Mouse (Mus musculus) right cerebral cortex, postnatal 25 days (tissue): ENCODE measurements around the gene Tbc1d17.

Source experiments
- DNase-seq: peaks from one replicate; pipeline ENCODE4 v3.0.0; 2022

The Tbc1d17 gene

GRCm38 (mm10) chr7:44868919-44869696 lies 20.2 kb upstream of the Tbc1d17 start:
- peak; percentile 64 for DNase-seq

DNA sequence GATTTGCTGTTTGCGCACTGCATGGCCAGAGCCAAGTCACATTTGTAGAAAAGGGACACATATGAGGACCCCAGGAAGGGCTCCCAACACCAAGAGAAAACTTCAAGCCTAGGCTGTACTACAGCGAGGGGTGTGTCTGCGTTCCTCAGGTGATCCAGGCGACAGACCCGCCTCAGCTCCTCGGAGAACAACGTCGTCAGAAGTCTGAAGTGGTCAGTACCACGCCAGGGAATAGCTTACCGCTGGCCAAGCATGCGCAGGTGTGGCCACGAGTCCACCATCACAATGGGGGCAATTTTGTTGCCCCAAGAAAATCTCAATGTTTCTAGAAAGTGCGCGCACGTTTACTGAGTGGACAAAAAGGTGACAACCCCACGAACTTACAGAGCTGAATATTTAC lies 19.6 kb upstream of the Tbc1d17 start:
- DNase-seq, result no peak

DNA sequence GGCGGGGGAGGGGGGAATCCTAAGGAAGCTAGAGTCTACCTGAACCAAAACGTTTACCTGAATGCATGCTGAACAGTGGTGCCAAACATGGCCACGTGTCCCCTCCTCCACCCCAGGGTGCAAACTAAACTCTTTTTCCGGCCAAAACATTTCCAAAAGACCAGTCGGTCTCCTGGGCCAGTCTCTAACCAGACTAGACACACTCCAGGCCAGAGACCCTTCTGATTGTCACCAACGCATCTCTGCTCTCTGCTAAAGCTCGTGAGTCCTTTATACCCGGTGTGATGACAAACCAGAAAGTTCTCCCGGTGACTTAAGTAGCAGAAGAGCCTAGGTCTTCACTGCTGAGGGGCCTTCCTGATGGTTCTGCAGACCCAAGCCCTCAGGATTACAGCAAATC lies 18.9 kb upstream of the Tbc1d17 start:
- no peak for DNase-seq

DNA sequence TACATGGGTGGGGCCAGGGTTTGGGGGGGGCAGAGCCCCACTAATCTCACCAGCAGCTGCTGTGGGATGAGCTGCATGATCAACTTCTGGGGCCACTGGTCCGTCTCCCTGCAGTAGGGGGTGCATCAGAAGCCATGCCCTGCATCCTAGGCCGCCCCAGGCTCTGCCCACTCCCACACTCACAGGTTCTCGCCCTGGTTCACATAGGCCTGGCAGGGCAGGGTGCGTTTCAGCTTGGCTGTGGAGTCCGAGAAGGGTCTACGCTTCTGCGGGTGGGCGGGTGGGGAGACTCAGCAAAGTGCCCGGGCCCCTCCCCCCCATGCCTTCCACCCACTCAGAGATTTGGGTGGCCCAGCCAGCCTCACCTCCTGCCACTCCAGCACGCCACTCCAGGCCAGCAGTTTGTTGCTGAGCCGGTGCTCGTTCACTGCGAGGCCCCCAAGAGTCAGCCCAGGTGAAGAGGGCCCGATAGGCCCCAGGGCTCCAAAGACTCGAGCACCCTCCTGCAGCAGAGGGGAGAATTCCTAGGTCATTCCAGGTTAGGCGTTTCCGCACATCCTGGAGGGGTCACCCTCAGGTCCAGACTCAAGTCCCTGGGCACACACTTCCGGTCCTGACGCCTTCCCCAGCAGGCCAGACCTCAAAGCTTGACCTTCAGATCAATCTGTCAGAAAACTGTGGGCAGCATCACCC lies 18.3 kb upstream of the Tbc1d17 start:
- DNase-seq, result no peak

DNA sequence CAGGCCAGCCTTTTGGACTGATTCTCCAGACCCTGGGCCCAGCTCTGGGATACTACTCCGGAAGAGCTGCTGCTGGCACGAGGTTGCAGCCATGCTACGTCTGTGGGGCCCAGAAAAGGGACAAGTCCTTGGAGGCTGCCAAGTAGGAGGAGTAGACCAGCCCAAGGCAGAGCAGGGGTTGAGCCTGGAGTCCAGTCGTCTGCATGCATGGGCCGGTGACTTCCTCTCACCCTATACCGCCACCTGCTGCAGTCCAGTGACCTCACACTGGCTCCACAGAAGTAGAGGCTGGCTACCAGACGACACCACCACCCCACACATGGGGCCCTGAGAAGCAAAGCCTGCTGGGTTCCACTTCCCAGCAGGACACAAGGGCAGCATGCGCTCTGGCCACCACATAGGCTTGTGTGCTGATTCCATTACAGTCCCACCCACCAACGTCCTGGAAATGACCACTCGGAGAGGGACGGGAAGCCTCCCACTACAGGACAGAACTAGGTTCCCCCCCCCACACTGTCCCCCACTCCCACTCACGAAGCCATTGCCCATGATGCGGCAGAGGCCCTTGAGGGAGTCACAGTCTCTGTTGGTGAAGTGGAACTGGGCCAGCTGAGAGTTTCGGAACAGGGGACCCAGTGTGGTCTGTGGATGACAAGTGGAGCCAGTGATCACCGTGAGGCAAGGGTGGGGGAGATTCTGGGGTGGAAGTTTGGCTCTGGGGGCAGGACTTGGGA lies 17.6 kb upstream of the Tbc1d17 start:
- no peak for DNase-seq

GRCm38 (mm10) chr7:44864595-44865542 lies 16.0 kb upstream of the Tbc1d17 start:
- no peak for DNase-seq

DNA sequence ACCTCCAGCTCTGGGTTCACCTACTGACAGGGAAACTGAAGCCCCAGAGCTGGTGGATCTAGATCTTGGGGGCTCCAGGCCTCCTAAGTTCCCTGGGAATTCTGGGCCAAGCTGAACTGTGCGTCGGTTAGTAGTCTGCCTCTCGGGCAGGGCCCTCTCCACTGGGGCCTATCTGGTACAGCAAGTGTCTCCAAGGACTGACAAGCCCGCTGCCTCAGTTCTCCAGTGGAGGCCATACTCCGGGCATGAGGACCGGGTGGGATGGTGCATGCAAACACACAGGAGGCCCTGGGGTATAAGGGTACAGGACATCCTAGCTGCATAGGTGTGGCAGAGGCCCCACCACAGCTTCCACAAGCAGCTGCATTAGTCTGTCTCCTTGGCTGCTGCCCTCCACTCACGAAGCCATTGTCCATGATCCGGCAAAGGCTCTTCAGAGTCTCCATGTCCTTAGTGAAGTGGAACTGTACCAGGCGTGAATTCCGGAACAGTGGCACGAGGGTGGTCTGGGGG lies 15.2 kb upstream of the Tbc1d17 start:
- no peak for DNase-seq

DNA sequence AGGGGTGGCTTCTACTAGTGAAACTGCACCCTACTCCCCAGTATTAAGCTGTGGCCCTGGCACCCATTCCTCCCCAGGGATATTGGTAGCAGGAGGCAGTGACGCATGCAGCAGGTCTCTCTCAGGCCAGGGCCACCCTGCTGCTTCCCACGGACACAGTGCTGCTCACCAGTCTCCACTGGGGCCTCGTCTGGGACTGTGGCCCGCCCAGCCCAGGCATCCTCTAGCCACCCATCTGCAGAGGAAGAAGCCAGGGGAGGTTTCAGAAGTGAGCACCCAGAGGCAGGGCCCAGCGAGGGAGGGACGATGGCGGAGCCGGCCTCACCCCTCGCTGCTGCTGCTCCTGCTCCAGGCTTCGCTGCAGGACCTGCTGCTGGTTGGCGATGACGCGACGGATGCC lies 14.3 kb upstream of the Tbc1d17 start:
- no peak for DNase-seq

DNA sequence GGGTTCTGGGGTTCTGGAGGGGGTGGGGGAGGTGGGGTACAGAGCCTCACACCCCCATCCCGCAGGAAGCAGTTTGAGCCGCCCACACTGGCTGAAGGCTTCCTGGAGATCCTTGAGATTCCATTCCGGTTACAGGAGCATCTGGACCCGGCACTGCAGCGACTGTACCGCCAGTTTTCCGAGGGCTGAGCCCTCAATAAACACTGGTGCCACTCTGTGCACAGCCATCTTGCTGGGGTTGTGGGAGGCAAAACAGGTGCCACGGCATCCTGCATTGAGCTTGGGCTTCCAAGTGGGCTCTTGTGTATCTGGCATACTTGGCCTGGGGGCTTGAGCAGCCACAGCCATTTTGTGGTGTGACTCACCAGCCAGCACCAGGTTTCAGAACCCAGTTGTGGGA lies 13.6 kb upstream of the Tbc1d17 start:
- no peak for DNase-seq

DNA sequence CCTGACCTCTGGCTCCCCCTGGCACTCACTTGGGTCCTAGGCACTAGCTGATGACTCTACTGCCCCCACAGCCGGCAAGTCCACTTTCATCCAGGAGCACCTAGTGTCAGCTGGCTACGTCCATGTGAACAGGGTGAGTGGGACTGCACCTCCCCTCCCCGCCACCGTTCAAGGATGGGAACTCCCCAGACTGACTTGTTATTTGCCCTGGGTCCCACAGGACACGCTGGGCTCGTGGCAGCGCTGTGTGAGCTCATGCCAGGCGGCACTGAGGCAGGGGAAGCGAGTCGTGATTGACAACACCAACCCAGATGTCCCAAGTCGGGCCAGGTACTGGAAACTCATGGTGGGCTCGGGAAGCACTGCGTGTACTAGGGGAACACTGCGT lies 12.5 kb upstream of the Tbc1d17 start:
- DNase-seq, result no peak

DNA sequence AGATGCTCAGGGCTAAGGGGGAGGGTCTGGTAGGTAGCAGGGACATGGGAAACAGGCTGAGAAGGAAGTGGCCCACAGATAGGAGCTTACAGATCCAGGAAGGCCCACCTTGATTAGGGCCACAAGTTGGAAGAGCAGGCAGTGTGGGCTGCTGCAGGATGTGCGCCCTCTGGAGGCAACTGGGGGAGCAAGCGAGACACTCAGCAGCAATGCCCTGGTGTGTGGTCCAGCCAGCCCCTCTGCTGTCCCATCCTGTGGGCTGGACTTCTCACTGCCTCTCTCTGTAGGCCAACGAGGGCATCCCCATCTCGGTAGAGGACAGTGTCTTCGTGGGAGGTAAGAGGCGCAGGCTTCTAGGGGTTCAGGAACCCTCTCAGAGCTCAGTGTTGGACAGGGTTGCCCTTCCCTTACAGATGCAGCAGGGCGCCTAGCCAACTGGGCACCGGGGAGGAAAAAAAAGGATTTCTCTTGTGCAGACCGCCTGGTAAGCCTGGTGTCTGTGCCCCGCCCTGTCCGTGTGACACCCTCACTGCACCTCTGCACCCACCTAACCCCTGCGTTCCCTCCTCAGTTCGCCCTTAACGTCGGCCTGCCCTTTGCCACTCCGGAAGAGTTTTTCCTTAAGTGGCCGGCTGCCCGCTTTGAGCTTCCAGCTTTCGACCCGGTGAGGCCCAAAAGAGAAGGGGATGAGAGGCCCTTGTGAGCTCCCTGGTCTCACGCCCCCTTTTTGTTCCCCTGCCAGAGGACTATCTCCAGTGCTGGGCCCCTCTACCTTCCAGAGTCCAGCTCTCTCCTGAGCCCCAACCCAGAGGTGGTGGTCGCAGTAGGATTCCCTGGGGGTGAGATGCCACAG lies 11.9 kb upstream of the Tbc1d17 start:
- DNase-seq, result peak; percentile 65

DNA sequence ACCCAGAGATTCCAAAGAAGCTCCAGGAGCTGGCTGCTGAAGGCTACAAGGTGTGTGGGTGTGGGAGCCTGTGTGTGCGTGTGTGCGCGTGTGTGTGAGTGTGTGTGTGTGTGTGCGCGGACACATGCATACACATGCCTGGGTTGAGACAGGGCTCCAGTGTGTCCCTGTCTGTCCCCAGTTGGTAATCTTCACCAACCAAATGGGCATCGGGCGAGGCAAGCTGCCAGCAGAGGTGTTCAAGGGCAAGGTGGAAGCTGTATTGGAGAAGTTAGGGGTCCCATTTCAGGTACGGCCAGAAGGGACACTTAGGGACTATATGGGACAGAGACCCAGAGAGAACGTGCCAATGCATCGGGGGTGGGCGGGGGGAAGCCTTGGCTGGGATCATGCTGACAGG lies 11.0 kb upstream of the Tbc1d17 start:
- DNase-seq, result no peak

DNA sequence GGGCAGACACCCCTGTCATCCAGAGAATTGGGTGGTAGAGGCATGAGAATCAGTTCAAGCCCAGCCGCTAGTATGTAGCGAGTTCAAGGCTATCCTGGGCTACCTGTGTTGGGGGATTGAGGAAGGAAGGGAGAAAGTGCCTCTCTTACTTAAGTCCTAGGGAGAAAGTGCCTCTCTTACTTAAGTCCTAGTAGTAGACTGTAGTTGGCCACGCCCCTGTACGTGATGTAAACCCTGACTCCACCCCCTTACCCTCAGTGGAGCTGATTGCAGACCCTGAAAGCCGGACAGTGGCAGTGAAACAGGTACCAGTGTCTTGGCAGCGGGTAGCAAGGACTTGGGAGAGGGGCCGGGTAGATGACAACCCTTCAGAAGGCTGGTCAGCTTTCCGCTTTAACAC lies 9.0 kb upstream of the Tbc1d17 start:
- DNase-seq, result no peak

- peak; percentile 92 for DNase-seq
Measured at GRCm38 (mm10) chr7:44857042-44857552, 8.2 kb upstream of the Tbc1d17 start, which contains the start of gene Pnkp. TSS of gene Pnkp (plus strand) at chr7:44857139.

GRCm38 (mm10) chr7:44856265-44856916 lies 7.5 kb upstream of the Tbc1d17 start:
- no peak for DNase-seq

- no peak for DNase-seq
Measured at GRCm38 (mm10) chr7:44855036-44855435, 6.2 kb upstream of the Tbc1d17 start.

- DNase-seq, result peak; percentile 77
Measured at GRCm38 (mm10) chr7:44854356-44855031, 5.6 kb upstream of the Tbc1d17 start.

DNA sequence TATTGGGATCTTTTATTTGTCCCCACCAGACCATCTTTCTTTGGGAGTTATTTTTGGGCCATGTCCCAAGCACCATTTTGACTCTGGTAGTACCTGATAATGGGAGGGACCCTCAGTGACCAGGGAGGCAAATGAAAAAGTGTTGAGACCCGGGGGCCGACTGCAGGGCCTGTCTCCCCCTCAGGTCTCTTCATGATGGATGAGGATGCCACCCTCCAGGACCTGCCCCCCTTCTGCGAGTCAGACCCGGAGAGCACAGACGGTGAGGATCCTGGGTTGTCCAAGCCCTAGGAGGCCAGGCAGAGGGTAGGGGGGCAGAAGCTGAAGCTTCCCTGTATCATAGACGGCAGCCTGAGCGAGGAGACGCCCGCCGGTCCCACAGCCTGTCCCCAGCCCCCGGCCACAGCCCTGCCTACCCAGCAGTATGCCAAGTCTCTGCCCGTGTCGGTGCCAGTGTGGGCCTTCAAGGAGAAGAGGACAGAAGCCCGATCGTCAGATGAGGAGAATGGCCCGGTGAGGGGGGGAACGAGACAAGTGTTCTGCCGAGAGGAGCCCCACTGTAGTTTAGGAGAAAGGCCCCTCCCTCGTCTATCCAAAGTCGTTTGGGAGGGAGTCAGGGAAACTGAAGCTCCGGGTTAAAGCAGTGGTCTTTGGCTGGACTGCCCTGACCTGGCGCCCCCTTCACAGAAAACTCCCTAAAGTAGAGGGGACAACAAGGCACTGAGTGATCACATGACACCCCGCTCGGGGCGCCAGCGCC lies 4.9 kb upstream of the Tbc1d17 start:
- no peak for DNase-seq

- no peak for DNase-seq
Measured at GRCm38 (mm10) chr7:44853065-44853464, 4.2 kb upstream of the Tbc1d17 start.
